Mouse (Mus musculus) gastrocnemius, postnatal 36 days (tissue): Measurements from ENCODE around the gene Mmp24. TPM values are rescaled to one million over a fixed set of nuclear protein-coding genes. Genes with fewer than 3 reads are reported as not detected.

Source experiments
- DNase-seq, 2 experiments: peaks; one replicate each; pipeline ENCODE4 v3.0.0; 2022
- intact Hi-C: fragments of 180-260 bp; cut with DNase I; formaldehyde crosslinking; loops from one replicate; pipeline ENCODE4 v1.15.1; 2025
- total RNA-seq, 2 experiments: library from RNA; stranded (reverse); gene quantifications; 2 replicates each; pipeline ENCODE4 v1.2.3; 2021

The Mmp24 gene
- total RNA-seq, 2 experiments from 2014 or later: not detected

- intact Hi-C loops: no loop called here
Measured at GRCm38 (mm10) chr2:155774261-155774926, 748 bp upstream of the Mmp24 start.

DNA sequence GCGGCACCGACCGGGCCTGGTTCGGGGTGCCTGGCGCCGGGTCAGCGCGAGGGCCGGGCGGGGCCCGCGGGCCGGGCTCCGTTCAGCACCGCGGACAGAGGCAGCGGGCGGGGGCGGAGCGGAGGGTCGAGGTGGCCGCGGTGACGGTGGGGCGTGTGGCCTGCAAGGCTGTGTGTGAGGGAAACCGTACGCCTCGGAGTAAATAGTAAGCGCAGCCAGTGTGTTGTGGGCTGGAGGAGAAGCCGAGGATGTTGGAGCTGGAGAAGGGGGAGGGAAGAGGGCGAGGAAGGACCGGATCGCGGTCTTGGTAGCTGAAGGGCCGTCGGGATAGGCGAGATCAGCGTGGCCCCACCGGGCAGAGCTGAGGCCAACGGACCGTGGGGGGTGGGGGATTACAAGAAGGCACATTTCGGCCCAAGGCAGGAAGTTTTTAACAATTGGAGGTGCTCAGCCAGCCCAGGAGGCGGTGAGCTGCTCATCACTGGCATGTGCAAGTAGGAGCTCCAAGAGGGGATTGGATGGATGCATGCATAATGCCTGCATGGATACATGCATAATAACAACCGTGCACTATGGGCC is 632 bp downstream of the Mmp24 start:
- DNase-seq: peak; percentile 28 to 50
- intact Hi-C loops: no loop called here

More at GRCm38 (mm10) chr2:155774261-155774926, 748 bp upstream of the Mmp24 start:
- DNase-seq: no peak

DNA sequence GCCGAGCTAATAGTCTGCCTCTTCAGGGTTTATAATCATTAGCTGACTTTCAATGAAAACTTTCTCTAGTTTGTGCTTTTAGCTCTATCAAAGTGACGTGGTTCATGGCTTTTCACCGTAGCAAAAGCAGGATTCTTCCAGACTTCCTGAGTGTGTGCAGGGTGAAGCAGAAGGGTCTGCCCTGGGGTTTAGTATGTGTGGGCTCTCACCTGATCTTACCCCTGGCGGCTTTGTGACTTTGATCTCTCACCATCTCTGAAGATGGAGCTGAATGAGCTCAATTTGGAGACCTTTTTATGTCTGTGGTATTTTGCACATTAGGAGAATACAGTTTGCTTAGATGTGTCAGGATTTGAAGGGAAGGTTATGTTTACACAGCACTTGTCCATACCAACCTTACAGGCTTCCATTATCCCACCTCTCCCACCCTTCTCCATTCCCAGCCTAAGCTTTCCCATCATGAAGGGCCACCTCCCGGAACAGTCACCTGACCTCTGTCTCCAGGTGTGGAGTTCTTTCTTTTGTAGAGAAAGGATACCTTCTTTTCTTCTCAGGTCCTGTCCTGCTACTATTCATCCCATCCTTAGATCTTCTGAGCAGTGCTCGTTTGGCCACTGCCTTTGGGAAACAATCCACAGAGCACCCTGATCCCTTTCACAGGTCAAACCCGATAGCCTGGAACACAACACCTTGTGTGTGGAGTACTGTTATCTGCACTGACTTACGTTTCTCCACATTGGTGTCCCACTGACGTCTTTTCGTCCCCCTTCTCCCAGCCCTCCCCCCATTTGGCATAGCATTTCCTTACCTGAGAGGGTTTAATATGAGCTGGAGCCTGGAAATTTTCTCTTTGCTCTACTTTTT is 1.9 kb downstream of the Mmp24 start:
- intact Hi-C loops: no loop called here
- DNase-seq: no peak

DNA sequence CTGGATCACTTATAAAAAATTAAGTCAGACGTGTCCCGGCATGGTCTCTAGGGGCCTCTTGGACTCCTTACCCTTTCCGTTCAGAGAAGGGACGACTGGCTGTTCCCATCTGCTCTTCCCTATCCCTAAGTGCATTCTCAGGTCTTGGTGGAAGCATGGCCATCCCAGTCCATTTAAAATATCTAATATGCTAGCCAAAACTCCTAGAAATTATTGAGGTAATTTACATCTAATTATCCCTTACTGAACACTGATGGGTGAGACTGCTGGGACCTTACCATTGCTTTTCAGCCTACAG is 2.5 kb downstream of the Mmp24 start:
- intact Hi-C loops: no loop called here
- no peak for DNase-seq

GRCm38 (mm10) chr2:155778004-155778403 is 2.9 kb downstream of the Mmp24 start:
- intact Hi-C loops: no loop called here

GRCm38 (mm10) chr2:155779066-155779465 is 3.9 kb downstream of the Mmp24 start:
- DNase-seq: no peak
- intact Hi-C loops: no loop called here

More at GRCm38 (mm10) chr2:155778004-155778403, 2.9 kb downstream of the Mmp24 start:
- no peak for DNase-seq

DNA sequence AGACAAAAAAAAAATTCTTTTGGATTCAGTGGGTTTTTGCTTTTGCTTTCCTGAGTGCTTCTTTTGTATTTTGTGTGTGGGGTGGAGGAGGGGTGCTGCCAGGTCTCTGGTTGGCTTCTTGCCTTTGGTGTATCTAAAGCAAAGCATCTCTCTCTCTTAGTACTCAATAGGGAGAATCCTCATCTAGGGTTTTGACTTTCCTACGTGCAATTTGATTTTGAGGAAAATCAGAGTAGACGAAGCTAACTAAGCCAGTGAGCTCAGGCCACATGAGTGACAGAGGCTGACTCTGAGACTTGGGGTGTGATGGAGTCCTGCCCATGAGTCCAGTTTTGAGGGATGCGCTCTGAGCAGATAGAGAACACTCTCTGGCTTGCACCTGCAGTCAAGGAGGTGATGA is 4.4 kb downstream of the Mmp24 start:
- DNase-seq: no peak
- intact Hi-C loops: no loop called here

DNA sequence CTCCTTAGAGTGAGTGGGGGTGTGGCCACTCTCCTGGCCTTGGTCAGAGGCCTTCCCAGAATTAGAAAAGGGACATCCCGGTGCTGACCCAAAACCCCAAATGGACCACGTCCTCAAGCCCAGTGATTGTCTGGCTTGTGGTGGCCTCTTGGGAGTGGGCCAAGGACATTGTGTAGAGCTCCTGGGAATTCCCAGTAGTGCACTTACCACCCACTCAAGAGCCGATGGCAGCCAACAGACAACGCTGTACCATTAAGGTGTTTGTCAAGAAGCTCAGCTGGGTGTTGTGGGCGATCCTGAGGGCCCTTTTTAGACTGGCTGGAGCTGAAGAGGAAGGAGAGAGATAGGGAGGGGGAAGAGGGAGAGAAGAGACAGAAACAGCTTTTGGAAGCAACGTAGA is 9.4 kb downstream of the Mmp24 start:
- intact Hi-C loops: no loop called here
- no peak for DNase-seq

GRCm38 (mm10) chr2:155786905-155787304 is 11.8 kb downstream of the Mmp24 start:
- intact Hi-C loops: no loop called here
- no peak for DNase-seq

- no peak for DNase-seq
- intact Hi-C loops: no loop called here
Measured at GRCm38 (mm10) chr2:155787949-155788931, 13.1 kb downstream of the Mmp24 start.

- intact Hi-C loops: no loop called here
- no peak for DNase-seq
Measured at GRCm38 (mm10) chr2:155792899-155793298, 17.8 kb downstream of the Mmp24 start.

DNA sequence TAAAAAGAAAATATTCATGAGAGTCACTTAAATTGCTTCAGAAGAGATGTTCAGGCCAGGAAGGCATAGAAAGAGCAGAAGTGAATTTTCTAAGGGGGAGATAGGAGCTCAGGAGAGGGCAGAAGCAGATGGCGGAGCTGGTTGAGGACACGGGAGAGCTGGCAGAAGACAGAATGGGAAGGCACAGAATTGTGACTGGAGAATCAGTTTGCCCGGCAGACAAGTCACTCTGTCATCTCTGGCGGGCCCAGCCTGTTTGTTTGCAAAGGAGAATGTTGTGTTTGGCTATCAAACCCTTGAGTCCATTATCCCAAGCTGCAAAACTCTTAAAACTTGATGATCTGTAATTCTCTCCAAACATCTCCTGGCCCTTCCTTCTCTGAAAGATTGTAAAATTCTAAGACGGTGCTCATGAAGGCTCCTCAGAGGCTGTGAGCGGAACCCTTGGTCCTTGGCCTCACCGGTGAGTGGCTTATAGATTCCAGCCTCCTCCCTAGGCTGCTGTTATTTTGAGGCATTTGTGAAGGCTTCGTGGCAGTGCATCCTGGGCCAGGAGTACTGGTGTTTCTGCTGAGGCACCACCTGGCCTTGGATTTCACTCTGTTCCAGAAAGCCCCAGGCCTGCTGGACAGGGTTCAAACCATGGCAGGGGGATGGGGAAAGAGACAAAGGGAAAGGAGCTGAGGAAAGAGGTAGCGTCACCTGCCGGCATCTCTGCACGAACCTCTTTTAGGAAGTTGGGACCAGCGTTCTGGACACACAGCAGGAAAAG is 19.7 kb downstream of the Mmp24 start:
- no peak for DNase-seq
- intact Hi-C loops: no loop called here

GRCm38 (mm10) chr2:155798613-155799012 is 23.5 kb downstream of the Mmp24 start:
- intact Hi-C loops: no loop called here
- no peak for DNase-seq

DNA sequence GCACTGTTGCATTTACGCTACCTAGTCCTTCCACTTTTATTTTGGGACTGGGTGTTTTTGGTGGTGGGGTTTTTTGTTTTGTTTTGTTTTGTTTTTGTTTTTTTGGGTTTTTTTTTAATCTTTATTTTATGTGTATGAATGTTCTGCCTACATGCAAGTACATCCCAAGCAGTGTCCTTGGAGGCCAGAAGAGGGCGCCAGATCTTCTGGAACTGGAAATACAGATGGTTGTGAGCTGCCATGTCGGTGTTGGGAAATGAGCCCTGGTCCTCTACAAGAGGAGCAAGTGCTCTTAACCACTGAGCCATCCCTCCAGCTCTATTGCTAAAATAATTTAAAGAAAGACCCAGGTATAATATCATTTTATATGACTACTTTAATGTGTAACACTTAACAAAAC is 27.6 kb downstream of the Mmp24 start:
- intact Hi-C loops: no loop called here
- no peak for DNase-seq

GRCm38 (mm10) chr2:155804053-155804452 is 28.9 kb downstream of the Mmp24 start:
- DNase-seq: no peak
- intact Hi-C loops: no loop called here

GRCm38 (mm10) chr2:155805231-155805924 is 30.2 kb downstream of the Mmp24 start:
- intact Hi-C loops: no loop called here
- peak in 1 of 2 experiments; percentile 52 for DNase-seq

DNA sequence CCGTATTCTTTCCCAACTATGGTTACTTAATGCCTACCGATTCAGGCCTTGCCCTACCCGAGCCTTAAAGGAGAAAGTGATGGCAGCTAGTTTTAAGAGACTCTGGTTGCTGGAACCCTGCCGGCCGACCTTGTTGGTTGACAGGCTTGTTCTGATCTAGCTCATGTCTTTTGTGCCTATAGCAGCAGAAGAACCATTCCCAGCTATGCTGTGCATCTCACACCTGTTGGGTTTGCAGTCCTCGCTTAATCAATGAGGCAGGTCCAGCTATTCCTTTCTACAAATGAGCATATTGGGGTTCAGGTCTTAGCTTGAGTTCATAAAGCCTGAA is 30.7 kb downstream of the Mmp24 start:
- intact Hi-C loops: no loop called here
- DNase-seq: no peak

GRCm38 (mm10) chr2:155806548-155806947 is 31.4 kb downstream of the Mmp24 start:
- no peak for DNase-seq
- intact Hi-C loops: no loop called here

GRCm38 (mm10) chr2:155807408-155807807 is 32.3 kb downstream of the Mmp24 start:
- intact Hi-C loops: no loop called here
- DNase-seq: no peak
